Mouse (Mus musculus) kidney, adult 2 months (tissue): ENCODE measurements around the gene Cul3.

Source experiments
- CTCF ChIP-seq: fragments of 200-500 bp; conservative IDR thresholded peaks from 2 replicates; pipeline ENCODE4 v1.5.1; 2011; ENCODE audit warnings: low read depth, mild to moderate bottlenecking, control low read depth, low read length, moderate library complexity, mixed read lengths; ENCODE audit not compliant: insufficient read depth, insufficient read length
- POLR2A ChIP-seq: fragments of 200-500 bp; IDR thresholded peaks from one replicate; pipeline ENCODE4 v1.6.1; 2011; ENCODE audit warnings: low read depth, low read length, control low read depth

DNA sequence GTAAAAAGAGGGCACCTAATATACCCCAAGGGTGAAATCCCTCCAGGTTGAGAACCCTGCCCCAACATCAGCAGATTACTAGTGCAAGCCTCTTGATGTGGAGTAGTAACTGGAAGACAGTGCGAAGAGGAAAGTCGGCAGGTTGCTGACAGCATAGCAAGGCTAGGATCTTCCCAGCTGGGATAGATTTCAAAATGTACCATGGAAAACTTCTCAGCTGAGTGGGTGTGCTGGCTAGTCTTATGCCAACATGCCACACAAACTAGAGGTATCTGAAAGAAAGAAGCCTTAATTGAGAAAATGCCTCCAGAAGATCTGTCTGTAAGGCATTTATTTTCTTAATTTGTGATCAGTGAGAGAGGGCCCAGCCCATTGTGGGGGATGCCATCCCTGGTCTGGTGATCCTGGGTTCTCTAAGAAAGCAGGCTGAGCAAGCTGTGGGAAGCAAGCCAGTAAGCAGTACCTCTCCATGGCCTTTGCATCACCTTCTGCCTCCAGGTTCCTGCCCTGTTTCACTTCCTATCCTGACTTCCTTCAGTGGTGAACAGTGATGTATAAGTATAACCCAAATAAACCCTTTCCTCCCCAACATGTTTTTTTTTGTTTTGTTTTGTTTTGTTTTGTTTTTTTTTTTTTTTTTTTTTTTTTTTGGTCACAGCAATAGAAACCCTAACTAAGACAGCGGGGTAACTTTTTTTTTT lies 31.1 kb upstream of the Cul3 start:
- TF ChIP-seq POLR2A (no peak), CTCF (no peak)
